Mouse (Mus musculus): ENCODE measurements around the gene Bckdha. TPM values are rescaled to one million over a fixed set of nuclear protein-coding genes. Genes with fewer than 3 reads are reported as not detected.

The Bckdha gene
- polyA plus RNA-seq, 1 experiment from 2014 or later = 51.8 TPM

DNA sequence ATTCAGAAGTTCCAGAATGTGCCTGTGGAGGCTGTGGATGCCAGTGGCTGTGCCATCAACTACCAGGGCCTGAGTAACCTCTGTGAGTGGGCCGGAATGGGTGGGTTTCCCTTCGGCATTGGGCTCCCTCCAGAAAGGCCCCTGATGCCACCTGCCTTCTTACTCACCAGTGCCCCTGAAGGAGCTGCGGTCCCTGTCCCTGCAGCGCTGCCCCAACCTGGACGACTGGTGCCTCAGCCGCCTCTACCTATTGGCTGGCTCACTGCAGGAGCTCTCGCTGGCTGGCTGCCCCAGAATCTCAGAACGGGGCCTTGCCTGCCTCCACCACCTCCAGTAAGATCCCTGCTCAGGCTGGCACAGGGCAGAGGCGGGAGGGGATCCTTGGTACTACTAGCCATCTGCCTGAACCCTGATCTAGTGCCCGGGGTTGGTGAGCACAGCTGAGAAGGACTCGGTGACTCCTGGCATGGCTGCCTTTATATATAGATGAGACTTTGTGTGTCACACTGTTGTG lies 34.9 kb downstream of the Bckdha start:
- 0 out of 2 replicates have a peak, but pooled peaks cover 2% of the 10 kb centered on the region for H3K36me3 ChIP-seq (ENCODE audit: control insufficient read depth, insufficient read depth, low read length)
- WGBS = 91% methylated on average over 11 of the region's 11 CpGs
- ATAC-seq = no peak

DNA sequence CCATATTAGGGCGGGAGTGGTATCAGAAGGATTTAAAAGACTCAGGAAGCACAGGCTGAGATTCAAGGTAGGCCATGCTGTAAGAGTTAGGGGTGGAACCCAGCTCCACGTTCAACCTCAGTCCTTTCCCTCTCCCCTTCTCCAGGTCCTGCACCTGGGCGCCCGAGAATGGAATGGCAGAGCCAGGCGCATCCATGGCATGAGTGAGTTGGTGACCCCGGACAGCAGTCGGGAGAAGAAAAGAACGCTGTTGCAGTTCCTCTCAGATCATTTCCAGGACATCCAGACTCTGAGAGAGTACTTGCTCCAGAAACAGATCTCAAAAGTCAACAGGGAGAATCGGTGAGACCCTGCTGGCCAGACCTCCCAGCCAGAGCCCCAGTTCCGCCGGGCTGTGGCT lies 38.0 kb downstream of the Bckdha start:
- no peak overlapping the region for H3K4me3 ChIP-seq (ENCODE audit: low read length)
- H3K9ac ChIP-seq (ENCODE audit: low read depth, low read length) = no peak overlapping the region
- no peaks in the 10 kb centered on the region for H3K36me3 ChIP-seq (ENCODE audit: control insufficient read depth, insufficient read depth, low read length)
- peaks cover 3% of the 10 kb centered on the region for H3K4me1 ChIP-seq (ENCODE audit: control insufficient read depth, insufficient read depth, low read depth, low read length)
- H3K4me2 ChIP-seq (ENCODE audit: low read length) = no peak overlapping the region
- no peaks in the 10 kb centered on the region for H3K9me3 ChIP-seq (ENCODE audit: control insufficient read depth, low read length)
- ATAC-seq = no peak
- H3K27ac ChIP-seq (ENCODE audit: low read depth, low read length) = no peak overlapping the region
- H3K27me3 ChIP-seq (replicated peaks; ENCODE audit: control insufficient read depth, insufficient read depth, low read length) = no peaks in the 10 kb centered on the region
- WGBS = 94% methylated on average over 11 of the region's 11 CpGs

More for the DNA sequence above, 34.9 kb downstream of the Bckdha start:
- H3K9me3 ChIP-seq (ENCODE audit: control insufficient read depth, low read length) = no peaks in the 10 kb centered on the region
- peaks cover 7% of the 10 kb centered on the region; the same call in 1 of the 2 replicates for H3K27me3 ChIP-seq (replicated peaks; ENCODE audit: control insufficient read depth, insufficient read depth, low read length)
- peaks cover under 1% of the 10 kb centered on the region; the same call in 1 of the 2 replicates for H3K4me1 ChIP-seq (ENCODE audit: control insufficient read depth, insufficient read depth, low read depth, low read length)
- H3K9ac ChIP-seq (ENCODE audit: low read depth, low read length) = no peak overlapping the region
- H3K4me2 ChIP-seq (ENCODE audit: low read length) = no peak overlapping the region
- no peak overlapping the region for H3K4me3 ChIP-seq (ENCODE audit: low read length)
- no peak overlapping the region for H3K27ac ChIP-seq (ENCODE audit: low read depth, low read length)

DNA sequence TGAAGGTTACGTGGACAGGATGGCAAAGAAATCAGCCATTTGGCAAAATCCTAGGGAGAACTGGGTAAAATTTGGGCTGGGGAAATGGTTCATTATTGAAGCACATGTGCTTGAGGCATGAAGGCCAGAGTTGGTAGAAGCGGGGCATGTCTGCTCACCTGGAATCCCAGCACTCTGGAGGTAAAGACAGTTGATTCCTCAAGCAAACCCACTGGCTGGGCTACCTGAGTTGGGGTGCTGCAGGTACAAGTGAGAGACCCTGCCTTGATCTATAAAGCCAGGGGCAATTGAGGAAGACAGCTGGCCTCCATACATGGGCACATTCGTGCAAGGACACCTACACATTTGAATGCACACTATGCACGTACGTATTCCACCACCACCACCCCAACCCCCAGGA lies 38.7 kb downstream of the Bckdha start:
- Histone ChIP-seq H3K9ac (ENCODE audit: low read depth, low read length) (no peak overlapping the region), H3K9me3 (ENCODE audit: control insufficient read depth, low read length) (no peaks in the 10 kb centered on the region), H3K4me1 (ENCODE audit: control insufficient read depth, insufficient read depth, low read depth, low read length) (peaks cover 3% of the 10 kb centered on the region), H3K27me3 (replicated peaks; ENCODE audit: control insufficient read depth, insufficient read depth, low read length) (no peaks in the 10 kb centered on the region), H3K4me2 (ENCODE audit: low read length) (peak overlapping the region; percentile 53), H3K27ac (ENCODE audit: low read depth, low read length) (no peak overlapping the region), H3K36me3 (ENCODE audit: control insufficient read depth, insufficient read depth, low read length) (no peaks in the 10 kb centered on the region), H3K4me3 (ENCODE audit: low read length) (no peak overlapping the region; the same call in 1 of the 2 replicates)
- WGBS = 96% methylated on average over 5 of the region's 5 CpGs
- no peak for ATAC-seq

DNA sequence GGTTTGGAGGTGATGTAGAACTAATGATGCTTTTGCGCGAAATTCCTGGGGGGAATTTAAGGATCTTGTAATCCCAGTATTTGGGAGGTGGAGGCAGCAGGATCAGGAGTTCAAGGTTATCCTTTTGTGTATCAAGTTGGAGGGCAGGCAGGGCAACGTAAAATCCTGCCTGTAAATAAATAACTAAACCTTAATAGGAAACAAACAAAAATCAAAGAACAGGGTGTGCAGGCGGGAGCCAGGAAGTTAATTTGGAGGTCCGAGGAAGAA lies 39.1 kb downstream of the Bckdha start:
- WGBS = 20% methylated on average over 5 of the region's 5 CpGs
- Histone ChIP-seq H3K4me2 (ENCODE audit: low read length) (peak overlapping the region; percentile 53), H3K9ac (ENCODE audit: low read depth, low read length) (peak overlapping the region; percentile 57), H3K27me3 (replicated peaks; ENCODE audit: control insufficient read depth, insufficient read depth, low read length) (no peaks in the 10 kb centered on the region), H3K36me3 (ENCODE audit: control insufficient read depth, insufficient read depth, low read length) (no peaks in the 10 kb centered on the region), H3K27ac (ENCODE audit: low read depth, low read length) (no peak overlapping the region), H3K9me3 (ENCODE audit: control insufficient read depth, low read length) (no peaks in the 10 kb centered on the region), H3K4me1 (ENCODE audit: control insufficient read depth, insufficient read depth, low read depth, low read length) (peaks cover 3% of the 10 kb centered on the region), H3K4me3 (ENCODE audit: low read length) (peak overlapping the region; percentile 61)
- no peak for ATAC-seq

DNA sequence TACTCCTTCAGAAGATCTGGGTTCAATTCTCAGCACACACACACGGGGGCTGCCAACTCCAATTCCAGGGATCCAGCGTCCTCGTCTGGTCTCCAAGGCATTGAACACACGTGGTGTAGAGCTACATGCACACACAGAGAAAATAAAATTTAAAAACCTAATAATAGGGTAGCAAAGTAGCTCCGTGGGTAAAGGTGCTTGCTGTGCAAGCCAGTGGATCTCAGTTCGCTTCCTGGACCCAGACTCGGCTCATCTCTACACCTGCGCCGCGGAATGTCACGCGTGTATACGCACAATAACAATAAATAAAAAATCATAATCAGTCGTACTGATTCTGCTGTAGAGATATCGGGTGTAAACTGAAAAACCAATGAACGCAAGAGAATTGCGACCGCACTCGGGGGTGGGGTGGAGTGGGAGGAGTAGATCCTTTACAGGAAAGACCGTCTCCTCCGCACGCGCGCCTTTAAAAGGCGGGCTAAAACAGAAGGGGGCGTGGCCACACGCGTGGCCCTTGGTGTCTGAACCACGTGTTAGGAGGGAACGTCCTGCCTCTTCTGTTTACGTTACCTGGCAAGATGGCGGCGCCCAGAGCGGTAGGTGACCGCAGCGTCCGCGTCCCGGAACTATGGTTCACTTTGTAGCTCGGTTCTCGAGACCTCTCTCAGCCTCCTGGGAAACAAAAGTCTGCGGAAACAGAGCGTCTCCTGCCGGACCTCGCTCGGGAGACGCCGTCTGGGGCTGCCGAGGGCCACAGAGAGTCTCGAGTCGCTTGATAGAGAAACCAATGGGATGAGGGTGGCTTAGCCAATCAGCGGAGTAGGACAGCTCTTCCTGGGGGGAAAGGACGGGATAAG lies 39.7 kb downstream of the Bckdha start, which contains the start of gene Dmac2:
Dmac2 (plus strand) TSS at position 550 of the 857 bp plus-strand sequence.
- Histone ChIP-seq H3K4me2 (ENCODE audit: low read length) (peak within 1 kb of the TSS; percentile 53), H3K4me1 (ENCODE audit: control insufficient read depth, insufficient read depth, low read depth, low read length) (peaks cover 3% of the 10 kb centered on the region), H3K27ac (ENCODE audit: low read depth, low read length) (peak within 1 kb of the TSS; percentile 55), H3K27me3 (replicated peaks; ENCODE audit: control insufficient read depth, insufficient read depth, low read length) (no peaks in the 10 kb centered on the region), H3K36me3 (ENCODE audit: control insufficient read depth, insufficient read depth, low read length) (no peaks in the 10 kb centered on the region), H3K9me3 (ENCODE audit: control insufficient read depth, low read length) (no peaks in the 10 kb centered on the region), H3K9ac (ENCODE audit: low read depth, low read length) (peak within 1 kb of the TSS; percentile 57), H3K4me3 (ENCODE audit: low read length) (peak within 1 kb of the TSS; percentile 61)
- peak; percentile 97 for ATAC-seq
- under 1% methylated on average over 53 of the region's 53 CpGs for WGBS

DNA sequence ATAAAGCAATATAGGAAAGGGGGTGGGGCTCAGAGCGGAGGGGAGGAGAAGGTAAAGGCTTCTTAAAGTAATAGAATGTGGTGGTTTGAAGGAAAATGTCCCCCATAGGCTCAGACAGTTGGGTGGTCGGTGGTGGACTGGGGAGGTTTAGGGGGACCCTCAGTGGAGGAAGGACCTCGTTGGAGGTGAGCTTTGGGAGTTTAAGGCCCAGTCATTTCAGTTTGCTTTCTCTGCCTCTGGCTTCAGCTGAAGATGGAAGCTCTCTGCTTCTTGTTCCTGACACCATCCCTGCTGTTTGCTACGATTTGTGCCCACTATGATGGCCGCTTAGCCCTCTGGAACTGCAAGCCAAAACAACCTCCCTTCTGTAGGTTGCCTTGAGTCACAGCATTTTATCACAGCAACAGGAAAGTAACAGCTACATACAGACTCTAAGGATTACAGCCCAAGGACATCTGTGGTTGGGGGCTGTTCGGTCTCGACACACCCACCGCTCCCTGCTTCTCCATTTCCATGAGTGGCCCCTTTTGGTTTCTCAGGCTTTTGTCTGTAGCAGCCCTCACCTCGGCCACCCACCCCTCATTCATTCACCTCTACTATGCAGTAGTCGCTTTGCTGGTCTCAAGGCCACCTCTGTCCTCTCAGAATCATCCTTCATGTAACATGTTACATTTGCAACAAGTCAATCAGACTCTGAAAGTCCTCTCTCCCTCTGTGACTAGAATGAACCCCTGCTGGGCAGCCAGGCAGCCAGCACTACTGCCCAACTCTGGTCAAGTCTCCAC lies 41.2 kb downstream of the Bckdha start:
- Histone ChIP-seq H3K27ac (ENCODE audit: low read depth, low read length) (no peak overlapping the region), H3K36me3 (ENCODE audit: control insufficient read depth, insufficient read depth, low read length) (no peaks in the 10 kb centered on the region), H3K9me3 (ENCODE audit: control insufficient read depth, low read length) (no peaks in the 10 kb centered on the region), H3K4me1 (ENCODE audit: control insufficient read depth, insufficient read depth, low read depth, low read length) (peaks cover 3% of the 10 kb centered on the region), H3K27me3 (replicated peaks; ENCODE audit: control insufficient read depth, insufficient read depth, low read length) (no peaks in the 10 kb centered on the region), H3K4me3 (ENCODE audit: low read length) (no peak overlapping the region), H3K9ac (ENCODE audit: low read depth, low read length) (no peak overlapping the region), H3K4me2 (ENCODE audit: low read length) (no peak overlapping the region)
- ATAC-seq = no peak
- WGBS = 81% methylated on average over 10 of the region's 10 CpGs

DNA sequence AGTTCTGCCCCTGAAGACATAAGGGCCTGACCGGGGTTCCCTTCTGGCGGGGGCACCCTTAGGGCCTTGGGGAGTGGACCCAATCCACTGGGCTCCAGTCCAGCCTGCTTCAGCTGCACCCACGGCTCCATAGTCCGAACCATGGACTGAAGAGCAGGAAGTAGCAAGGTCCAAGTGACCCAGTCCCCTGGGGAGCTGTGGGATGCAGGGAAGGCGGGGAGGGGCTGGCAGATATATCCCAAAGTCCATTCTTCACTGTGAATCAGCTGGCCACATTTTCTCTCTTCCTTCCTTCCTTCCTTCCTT lies 43.1 kb downstream of the Bckdha start, which contains the start of gene Erich4:
Erich4 (minus strand) TSS at position 187 of the 306 bp plus-strand sequence.
- WGBS = 79% methylated on average over 5 of the region's 5 CpGs
- no peak for ATAC-seq
- peaks cover 3% of the 10 kb centered on the region for H3K4me1 ChIP-seq (ENCODE audit: control insufficient read depth, insufficient read depth, low read depth, low read length)
- H3K4me2 ChIP-seq (ENCODE audit: low read length) = no peak within 1 kb of the TSS
- no peak within 1 kb of the TSS for H3K9ac ChIP-seq (ENCODE audit: low read depth, low read length)
- no peaks in the 10 kb centered on the region for H3K27me3 ChIP-seq (replicated peaks; ENCODE audit: control insufficient read depth, insufficient read depth, low read length)
- H3K36me3 ChIP-seq (ENCODE audit: control insufficient read depth, insufficient read depth, low read length) = no peaks in the 10 kb centered on the region
- no peaks in the 10 kb centered on the region for H3K9me3 ChIP-seq (ENCODE audit: control insufficient read depth, low read length)
- no peak within 1 kb of the TSS for H3K4me3 ChIP-seq (ENCODE audit: low read length)
- no peak within 1 kb of the TSS for H3K27ac ChIP-seq (ENCODE audit: low read depth, low read length)

DNA sequence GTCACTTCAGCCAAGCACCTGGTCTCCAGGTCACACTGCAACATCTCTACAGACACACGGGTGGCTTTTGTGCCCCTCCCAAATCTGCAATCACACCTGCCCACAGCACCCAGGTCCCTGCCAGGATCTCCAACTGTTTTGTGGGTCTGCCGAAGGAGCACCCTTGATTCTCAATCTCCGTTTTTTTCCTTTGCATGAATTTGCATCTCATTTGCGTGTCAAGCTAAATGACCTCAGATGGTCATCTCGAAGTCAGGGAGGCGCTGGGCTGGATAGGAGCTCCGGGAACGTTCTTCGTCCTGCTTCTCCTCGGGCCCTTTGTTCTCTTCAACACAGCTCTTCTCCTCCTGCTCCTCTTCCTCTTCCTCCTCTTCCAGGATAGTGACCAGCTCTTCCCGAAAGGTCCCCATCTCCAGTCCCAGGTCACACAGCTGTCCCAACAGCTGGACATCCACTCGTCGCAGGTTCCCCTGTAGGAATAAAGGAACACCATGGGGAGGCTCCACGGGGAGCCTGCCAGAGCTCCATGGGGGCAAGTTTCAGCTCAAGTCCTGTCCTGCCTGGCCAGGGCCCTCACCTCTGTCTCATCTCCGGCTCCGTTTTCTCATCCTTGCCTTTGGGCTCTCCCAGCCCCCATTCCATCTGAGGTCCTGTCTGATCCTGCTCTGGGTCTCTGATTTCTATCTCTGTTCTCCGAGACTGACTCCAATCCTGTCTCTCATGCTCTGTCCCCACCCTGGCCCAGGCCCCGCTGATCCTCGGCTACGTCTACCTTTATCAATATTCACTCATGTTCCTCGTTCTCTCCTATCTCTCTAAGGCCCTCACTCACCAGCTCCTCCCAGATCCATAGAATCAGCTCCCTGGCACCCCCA lies 43.7 kb downstream of the Bckdha start:
- Histone ChIP-seq H3K27ac (ENCODE audit: low read depth, low read length) (no peak overlapping the region), H3K4me2 (ENCODE audit: low read length) (no peak overlapping the region), H3K27me3 (replicated peaks; ENCODE audit: control insufficient read depth, insufficient read depth, low read length) (no peaks in the 10 kb centered on the region), H3K36me3 (ENCODE audit: control insufficient read depth, insufficient read depth, low read length) (no peaks in the 10 kb centered on the region), H3K4me1 (ENCODE audit: control insufficient read depth, insufficient read depth, low read depth, low read length) (peaks cover 3% of the 10 kb centered on the region), H3K4me3 (ENCODE audit: low read length) (no peak overlapping the region), H3K9me3 (ENCODE audit: control insufficient read depth, low read length) (no peaks in the 10 kb centered on the region), H3K9ac (ENCODE audit: low read depth, low read length) (no peak overlapping the region)
- 67% methylated on average over 21 of the region's 21 CpGs for WGBS
- ATAC-seq = no peak
